Mouse (Mus musculus): ENCODE results near the gene Elfn2. TPM values are rescaled to one million over a fixed set of nuclear protein-coding genes. Genes with fewer than 3 reads are reported as not detected.

Gene Elfn2
- polyA plus RNA-seq, 1 experiment from 2014 or later = 8.2 TPM

GRCm38 (mm10) chr15:78624431-78624950 lies 94.1 kb downstream of the Elfn2 start:
- Histone ChIP-seq H3K9me3 (ENCODE audit: control insufficient read depth, low read length) (no peaks in the 10 kb centered on the region), H3K27me3 (replicated peaks; ENCODE audit: control insufficient read depth, insufficient read depth, low read length) (no peaks in the 10 kb centered on the region), H3K4me2 (ENCODE audit: low read length) (no peak overlapping the region), H3K27ac (ENCODE audit: low read length) (peak overlapping the region; percentile 31), H3K4me3 (replicated peaks; ENCODE audit: low read length) (no peak overlapping the region), H3K9ac (replicated peaks; ENCODE audit: low read depth, low read length) (0 out of 2 replicates have a peak overlapping the region, but pooled peaks have one; percentile 18), H3K36me3 (ENCODE audit: control insufficient read depth, insufficient read depth) (no peaks in the 10 kb centered on the region), H3K4me1 (replicated peaks; ENCODE audit: control insufficient read depth, insufficient read depth, low read length) (peaks cover 12% of the 10 kb centered on the region)
- 23% methylated on average over 13 of the region's 13 CpGs for WGBS
- ATAC-seq = peak; percentile 76

GRCm38 (mm10) chr15:78623426-78623825 lies 95.1 kb downstream of the Elfn2 start:
- Histone ChIP-seq H3K4me2 (ENCODE audit: low read length) (peak overlapping the region; percentile 14; the same call in 1 of the 2 replicates), H3K27ac (ENCODE audit: low read length) (no peak overlapping the region), H3K27me3 (replicated peaks; ENCODE audit: control insufficient read depth, insufficient read depth, low read length) (no peaks in the 10 kb centered on the region), H3K36me3 (ENCODE audit: control insufficient read depth, insufficient read depth) (no peaks in the 10 kb centered on the region), H3K9me3 (ENCODE audit: control insufficient read depth, low read length) (no peaks in the 10 kb centered on the region), H3K4me1 (replicated peaks; ENCODE audit: control insufficient read depth, insufficient read depth, low read length) (peaks cover 12% of the 10 kb centered on the region), H3K9ac (replicated peaks; ENCODE audit: low read depth, low read length) (no peak overlapping the region), H3K4me3 (replicated peaks; ENCODE audit: low read length) (no peak overlapping the region)
- 7% methylated on average over 5 of the region's 5 CpGs for WGBS
- ATAC-seq = peak; percentile 53; the same call in 1 of the 2 replicates

Other genes with a start within 250 kb of the Elfn2 start
- gene Il2rb, start 223.5 kb downstream of the Elfn2 start, polyA plus RNA-seq (2015; fragmentation: Nextera tagmentation; extraction: Ambion mirVana) = not detected in 2 replicates
- 5.6 and 6.4 TPM in 2 replicates for gene C1qtnf6, start 187.4 kb downstream of the Elfn2 start, polyA plus RNA-seq (2015; fragmentation: Nextera tagmentation; extraction: Ambion mirVana)
- gene Sstr3, start 174.1 kb downstream of the Elfn2 start, polyA plus RNA-seq (2015; fragmentation: Nextera tagmentation; extraction: Ambion mirVana) = 1.1 and 1.8 TPM in 2 replicates
- 3.6 and 5.1 TPM in 2 replicates for gene Rac2, start 146.0 kb downstream of the Elfn2 start, polyA plus RNA-seq (2015; fragmentation: Nextera tagmentation; extraction: Ambion mirVana)
- 4.5 and 5.5 TPM in 2 replicates for gene Cyth4, start 121.7 kb downstream of the Elfn2 start, polyA plus RNA-seq (2015; fragmentation: Nextera tagmentation; extraction: Ambion mirVana)
- 58.1 and 67.0 TPM in 2 replicates for gene Mfng, start 54.7 kb upstream of the Elfn2 start, polyA plus RNA-seq (2015; fragmentation: Nextera tagmentation; extraction: Ambion mirVana)
- gene Card10, start 84.3 kb upstream of the Elfn2 start, polyA plus RNA-seq (2015; fragmentation: Nextera tagmentation; extraction: Ambion mirVana) = 1.3 and 1.4 TPM in 2 replicates
- gene Cdc42ep1, start 123.9 kb upstream of the Elfn2 start, polyA plus RNA-seq (2015; fragmentation: Nextera tagmentation; extraction: Ambion mirVana) = 9.7 and 11.0 TPM in 2 replicates
- not detected in 2 replicates for gene Lgals2, start 136.8 kb upstream of the Elfn2 start, polyA plus RNA-seq (2015; fragmentation: Nextera tagmentation; extraction: Ambion mirVana)
- gene Gga1, start 158.4 kb upstream of the Elfn2 start, polyA plus RNA-seq (2015; fragmentation: Nextera tagmentation; extraction: Ambion mirVana) = 61.3 and 67.4 TPM in 2 replicates
- 0.19 and 0.30 TPM in 2 replicates for gene Gm49510, start 180.9 kb upstream of the Elfn2 start, polyA plus RNA-seq (2015; fragmentation: Nextera tagmentation; extraction: Ambion mirVana)
- 4.9 and 6.0 TPM in 2 replicates for gene Sh3bp1, start 181.0 kb upstream of the Elfn2 start, polyA plus RNA-seq (2015; fragmentation: Nextera tagmentation; extraction: Ambion mirVana)
- 96.4 and 102 TPM in 2 replicates for gene Pdxp, start 195.1 kb upstream of the Elfn2 start, polyA plus RNA-seq (2015; fragmentation: Nextera tagmentation; extraction: Ambion mirVana)
- 51.9 and 95.5 TPM in 2 replicates for gene Lgals1, start 208.0 kb upstream of the Elfn2 start, polyA plus RNA-seq (2015; fragmentation: Nextera tagmentation; extraction: Ambion mirVana)
- 60.4 and 64.2 TPM in 2 replicates for gene Nol12, start 216.2 kb upstream of the Elfn2 start, polyA plus RNA-seq (2015; fragmentation: Nextera tagmentation; extraction: Ambion mirVana)
- gene Triobp, start 229.0 kb upstream of the Elfn2 start, polyA plus RNA-seq (2015; fragmentation: Nextera tagmentation; extraction: Ambion mirVana) = 42.7 and 49.7 TPM in 2 replicates

Measured in forebrain, embryonic 16.5 days (tissue).